Mouse (Mus musculus) cerebellum, adult 2 months (tissue): ENCODE measurements at regions not wholly inside any gene's neighbourhood (a gene's known extent, or its start where the extent isn't known, plus 50 kb on each side); places are given as distances from the start of the nearest gene placed in this dataset.

Experiments
- CTCF ChIP-seq: fragments of 200-500 bp; IDR thresholded peaks from 2 replicates; pipeline ENCODE4 v1.5.1; 2011; ENCODE audit warnings: low read depth, mild to moderate bottlenecking, control low read depth, low read length, moderate library complexity, borderline replicate concordance; ENCODE audit not compliant: insufficient read depth
- POLR2A ChIP-seq: fragments of 200-500 bp; IDR thresholded peaks from 2 replicates; pipeline ENCODE4 v1.6.1; 2011; ENCODE audit warnings: low read length, control low read depth, borderline replicate concordance; ENCODE audit not compliant: insufficient read depth

DNA sequence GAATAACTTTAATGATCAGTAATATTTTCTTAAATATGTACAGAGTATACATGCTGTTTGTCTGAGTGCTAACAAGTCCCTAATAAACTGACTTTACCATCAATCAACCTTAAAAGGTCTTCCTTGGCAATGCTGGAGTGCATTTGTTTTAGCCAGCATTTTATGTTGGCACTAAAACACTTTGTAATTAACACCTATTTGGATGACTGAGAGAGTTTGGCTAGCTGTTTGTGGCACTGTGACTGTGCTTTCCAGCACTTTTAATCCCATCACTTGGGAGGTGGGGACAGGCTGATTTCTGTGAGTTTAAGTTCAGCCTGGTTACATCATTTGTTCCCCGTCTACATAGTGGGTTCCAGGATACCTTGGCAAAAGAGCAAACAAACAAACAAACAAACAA, 332.5 kb upstream of the Chl1 start:
- TF ChIP-seq POLR2A: no peak
- no peak for TF ChIP-seq CTCF
